Mouse (Mus musculus) B cell, adult 2 months (primary cell): ENCODE results near the gene Prnp.
A peak's percentile ranks its signal among the peaks of the same experiment; 100 is the strongest.

Experiments used
- DNase-seq, 2 experiments: peaks; one replicate each; pipeline ENCODE4 v3.0.0; 2022

Gene Prnp

DNA sequence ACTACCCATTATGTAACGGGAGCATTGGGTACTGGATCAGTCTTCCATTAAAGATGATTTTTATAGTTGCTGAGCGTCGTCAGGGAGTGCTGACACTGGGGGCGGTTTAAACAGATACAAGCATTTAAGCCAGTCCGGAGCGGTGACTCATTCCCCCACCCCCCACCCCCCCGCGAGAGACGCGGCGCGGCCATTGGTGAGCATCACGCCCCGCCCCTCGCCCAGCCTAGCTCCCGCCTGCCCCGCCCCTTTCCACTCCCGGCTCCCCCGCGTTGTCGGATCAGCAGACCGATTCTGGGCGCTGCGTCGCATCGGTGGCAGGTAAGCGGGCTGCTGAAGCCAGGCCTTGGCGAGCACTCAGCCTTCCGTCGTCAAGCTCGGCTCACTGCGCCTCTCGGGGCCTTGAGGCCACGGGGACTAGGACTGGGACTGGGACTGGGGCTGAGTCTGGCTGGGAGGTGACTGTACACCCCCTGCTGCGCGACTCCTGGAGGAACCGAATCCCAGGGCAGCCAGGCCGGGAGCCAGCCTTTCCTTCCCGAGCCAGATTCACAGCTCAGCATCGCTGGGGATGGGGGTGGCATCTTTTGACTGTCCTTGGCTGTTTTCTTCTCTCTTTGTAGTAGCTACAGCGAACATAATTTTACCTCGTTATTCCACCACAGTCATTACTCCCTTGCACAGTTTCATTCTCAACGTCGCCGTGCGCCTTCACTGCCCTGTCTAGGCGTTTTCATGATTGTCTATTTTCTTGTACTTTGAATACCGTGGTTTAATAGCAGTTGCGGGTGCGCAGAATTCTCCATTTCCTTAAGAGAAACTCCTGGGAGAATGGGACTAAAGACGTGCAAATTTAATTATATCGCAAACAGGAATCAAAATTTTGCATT, at the start of gene Prnp, which contains the start of gene Prn:
TSS of gene Prnp (plus strand) at position 246 of the 890 bp plus-strand sequence.
TSS of gene Prn (plus strand) at position 275 of the 890 bp plus-strand sequence.
- DNase-seq = peak; percentile 86 to 87

DNA sequence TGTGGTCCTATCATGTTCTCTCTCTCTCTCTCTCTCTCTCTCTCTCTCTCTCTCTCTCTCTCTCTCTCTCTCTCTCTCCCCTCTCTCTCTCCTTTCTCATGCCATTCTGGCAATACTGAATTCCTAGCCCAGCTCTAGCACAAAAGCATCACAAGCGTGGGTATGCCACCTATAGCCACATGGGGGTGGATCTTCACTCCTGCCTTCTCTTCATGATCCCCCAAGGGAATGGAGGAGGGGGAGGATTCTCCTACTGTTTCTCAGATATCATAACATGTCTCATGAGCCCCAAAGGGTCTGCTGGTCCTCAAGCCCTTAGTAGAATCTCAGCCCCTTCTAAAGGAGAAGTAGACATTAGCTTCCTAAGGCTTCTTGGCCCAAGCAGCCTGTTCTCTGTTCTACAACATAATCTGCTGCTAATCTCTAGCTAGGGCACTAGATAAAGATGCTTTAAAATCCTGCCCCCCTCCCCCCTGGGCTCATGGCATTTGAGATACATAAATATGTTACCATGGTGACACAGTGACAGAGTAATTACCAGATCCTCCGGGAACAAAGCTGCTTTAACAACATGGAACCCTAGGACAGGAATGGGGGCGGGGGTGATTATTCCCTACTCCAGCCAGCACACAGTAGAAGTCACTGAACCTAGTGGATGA, 47.0 kb upstream of the Prnp start:
- no peak for DNase-seq

DNA sequence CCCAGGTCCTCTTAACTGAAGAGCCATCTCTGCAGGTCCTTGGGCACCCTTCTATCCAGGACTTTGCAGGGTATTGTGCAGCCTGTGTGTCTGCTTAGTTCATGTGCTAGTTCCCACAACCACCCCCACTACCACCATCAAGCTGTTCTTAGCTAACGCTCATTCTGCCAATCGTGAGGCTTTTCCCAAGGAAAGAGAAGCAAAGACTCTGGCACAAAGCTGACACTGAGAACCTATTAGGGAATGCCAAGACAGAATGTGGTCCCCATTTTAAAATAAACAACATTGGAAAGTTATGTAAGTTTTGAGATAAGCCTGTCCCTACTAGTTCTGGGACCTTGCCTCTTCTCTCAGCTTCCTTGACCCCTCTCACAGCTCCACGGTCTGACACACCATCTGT, 46.3 kb upstream of the Prnp start:
- no peak for DNase-seq

DNA sequence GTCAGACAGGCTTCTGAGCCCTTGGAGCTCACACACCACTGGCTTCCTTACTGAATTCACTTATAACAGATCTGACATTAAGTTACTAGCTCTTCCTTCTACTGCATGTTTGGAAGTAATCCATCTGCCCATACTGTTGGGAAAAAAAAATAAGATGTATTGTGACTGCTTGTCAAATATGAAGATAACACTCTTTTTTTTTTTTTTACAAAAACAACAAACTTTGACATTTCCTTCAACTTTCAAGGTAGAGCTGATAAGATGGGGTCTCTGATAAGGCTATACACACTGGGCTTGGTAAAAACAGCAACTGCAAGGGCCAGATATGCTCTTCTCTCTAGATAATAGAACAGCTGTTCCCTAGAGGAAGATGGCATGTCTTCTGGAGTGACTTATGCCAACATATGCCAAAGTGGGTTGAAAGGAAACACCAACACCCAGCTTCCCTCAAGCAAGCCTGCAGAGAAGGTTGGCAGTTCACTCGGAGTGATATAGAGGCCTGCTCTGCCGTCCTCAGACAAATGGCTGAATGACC, 45.4 kb upstream of the Prnp start:
- DNase-seq = no peak

DNA sequence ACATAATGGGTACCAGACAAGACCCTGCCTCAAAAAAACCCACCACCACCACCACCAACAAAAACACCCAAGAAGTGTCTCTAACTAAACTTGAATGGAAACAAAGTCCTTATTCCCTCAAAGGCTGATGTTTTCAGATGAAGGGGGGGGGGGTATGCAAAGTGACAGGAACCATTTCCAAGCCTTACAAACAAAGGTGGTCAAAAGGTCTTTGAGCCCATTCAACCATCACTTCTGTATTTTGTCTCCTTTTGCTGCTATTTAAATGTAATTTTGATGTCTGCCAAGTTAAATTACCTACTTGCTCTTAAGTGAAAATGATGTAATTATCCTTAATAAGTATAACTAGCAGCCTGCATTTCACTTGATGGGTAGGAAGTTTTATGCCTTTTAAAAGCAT, 43.1 kb upstream of the Prnp start:
- DNase-seq = no peak

DNA sequence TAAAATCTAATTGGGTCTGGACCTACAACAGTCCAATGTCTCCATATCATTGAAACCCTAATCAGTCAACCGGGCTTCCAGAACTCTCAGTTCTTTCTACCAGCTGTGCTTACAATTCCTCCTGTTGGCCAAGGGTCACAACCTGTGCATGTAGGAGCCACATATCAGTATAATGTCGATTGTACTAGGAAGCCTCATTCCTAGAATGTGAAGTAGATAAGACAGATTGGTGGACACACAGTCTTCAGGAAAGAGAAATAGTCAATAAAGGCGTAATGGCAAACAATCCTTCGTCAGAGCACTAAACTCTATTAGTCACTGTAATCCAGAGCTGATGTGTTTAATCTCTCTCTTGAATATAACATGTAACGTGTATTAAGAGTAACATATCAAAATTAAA, 40.7 kb upstream of the Prnp start:
- DNase-seq = no peak

DNA sequence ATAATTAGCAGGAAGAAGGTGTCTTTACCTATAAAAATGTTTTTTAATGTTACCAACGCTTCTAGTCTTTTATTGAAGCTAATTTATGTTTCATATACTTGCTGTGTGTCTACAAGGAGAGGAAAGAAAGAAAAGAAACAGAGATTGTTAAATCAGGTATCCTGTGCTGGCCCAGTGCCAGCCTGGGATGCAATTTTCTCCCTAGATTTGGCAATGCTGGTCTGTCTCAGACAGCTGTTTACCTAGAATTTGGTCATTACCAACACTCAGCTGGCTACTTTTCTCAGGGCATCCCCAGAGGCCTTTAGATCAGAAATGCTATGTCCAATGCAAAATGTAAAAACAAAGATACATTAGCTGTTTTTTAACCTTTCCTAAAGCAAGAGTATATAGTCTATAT, 36.4 kb upstream of the Prnp start:
- no peak for DNase-seq

DNA sequence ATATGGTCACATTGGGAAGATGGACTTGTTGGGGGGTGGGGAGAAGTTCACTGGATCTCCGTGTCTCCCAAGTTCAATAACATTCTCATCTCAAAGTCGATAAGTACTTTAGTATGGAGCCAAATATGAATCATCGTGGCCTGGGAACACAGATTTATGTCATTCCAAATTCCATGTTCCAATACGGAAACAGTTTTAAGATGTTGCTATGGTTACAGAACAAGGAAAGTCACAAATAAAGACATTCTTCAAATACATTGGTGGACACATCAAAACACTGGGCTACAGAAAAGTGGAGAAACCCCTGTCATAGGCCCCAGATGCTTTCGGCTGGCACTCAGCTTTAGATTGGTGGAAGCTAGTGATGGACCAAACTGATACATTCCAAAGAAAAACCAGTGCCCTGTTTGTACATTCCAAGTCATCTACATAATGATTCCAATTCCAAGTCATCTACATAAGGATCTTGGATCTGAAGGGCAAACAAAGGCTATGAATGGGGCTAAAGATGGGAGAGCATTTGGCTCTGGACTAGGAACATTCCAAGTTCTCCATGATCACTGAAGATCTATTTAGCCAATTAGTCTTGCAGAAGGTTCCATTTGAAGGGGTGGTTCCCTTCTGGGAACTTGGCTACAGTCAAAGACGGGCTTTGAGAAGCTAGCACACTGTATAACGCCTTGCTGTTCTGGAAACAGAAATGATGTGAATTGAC, 33.0 kb upstream of the Prnp start:
- no peak for DNase-seq

DNA sequence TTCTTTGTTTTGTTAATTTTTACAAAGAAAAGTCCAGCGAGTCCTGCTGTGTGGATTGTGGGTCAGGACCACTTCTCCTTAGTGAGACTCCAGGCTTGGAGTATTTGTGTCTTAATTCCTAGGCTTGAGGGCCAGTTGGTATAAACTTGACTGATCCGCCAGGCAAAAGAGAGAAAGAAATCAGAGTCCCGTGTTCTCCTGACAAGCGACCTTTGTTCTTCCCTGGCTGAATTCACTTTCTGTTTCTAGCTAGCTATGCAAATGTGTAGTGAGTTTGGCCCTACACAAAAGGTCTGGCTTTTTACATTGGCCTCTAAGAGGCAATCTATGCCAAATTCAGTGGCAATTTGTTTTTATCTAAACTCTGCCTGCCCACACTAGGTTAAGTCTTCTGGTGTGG, 28.0 kb upstream of the Prnp start:
- no peak for DNase-seq

DNA sequence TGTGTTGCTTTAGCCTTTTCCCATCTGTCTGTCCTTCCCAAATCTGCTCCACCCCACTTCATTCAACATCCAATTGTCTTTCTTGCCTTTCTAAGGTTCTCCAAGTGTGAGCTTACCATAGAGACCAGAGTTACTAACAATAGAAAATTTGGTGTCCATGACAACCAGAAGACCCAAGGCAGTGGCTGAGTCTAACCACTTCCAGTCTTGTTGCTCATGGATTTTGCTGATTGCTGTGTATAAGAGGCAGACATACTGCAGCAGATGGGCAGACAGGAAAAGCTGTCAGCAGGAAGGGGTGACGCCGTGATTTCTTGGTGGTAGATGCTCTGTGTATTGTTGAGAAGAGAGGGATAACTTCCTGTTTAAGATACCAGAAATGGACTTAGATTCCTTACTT, 26.6 kb upstream of the Prnp start:
- DNase-seq = no peak

DNA sequence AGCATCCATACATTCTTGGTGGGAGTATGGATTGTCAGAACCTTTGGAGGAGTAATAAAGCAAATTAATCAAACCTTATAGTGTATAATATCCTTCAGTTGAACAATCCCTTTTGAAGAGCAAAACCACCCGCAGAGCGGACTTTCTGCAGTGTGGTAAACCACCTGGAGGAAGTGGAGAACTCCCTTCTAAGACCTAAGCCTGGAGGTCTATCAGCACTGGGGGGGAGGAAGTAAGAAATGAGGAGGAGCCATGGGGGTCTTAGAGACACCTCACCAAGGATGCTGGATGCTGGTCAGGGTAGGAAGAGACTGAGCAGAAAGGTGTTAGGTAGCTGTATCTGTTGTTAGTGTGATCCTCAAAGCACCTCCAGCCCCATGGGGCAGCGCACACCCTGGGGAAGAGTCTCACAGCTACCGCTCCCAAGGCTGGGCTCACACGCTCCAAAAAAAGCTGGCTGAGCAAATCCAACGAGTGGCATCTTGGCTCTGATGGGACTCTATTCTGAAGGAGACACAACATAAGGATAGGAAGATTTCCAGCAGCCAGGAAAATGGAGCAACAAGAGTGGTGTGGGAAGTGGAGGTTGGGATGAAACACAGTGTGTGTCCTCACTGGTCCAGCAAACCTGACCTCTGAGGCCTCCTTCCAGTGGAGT, 23.1 kb upstream of the Prnp start:
- DNase-seq = no peak

DNA sequence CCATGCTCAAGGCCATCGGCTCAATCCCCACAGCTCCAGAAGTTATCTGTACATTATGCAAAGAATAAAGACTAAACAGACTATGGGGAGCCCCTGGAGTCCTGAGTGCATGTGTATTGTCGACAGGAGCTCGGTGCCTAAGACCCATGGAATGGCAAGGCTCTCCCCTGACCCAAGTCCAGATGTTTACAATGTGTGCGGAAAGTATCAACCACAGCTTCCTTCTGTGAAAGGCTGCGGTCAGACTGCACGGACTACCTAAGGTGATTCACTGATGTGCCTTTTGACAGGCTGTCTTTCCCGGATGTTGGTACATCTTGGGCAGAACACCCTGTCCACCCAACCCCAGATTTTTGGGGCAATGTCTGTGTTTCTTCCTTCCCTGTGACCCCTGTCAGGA, 21.5 kb upstream of the Prnp start:
- peak; percentile 12 to 15 for DNase-seq

DNA sequence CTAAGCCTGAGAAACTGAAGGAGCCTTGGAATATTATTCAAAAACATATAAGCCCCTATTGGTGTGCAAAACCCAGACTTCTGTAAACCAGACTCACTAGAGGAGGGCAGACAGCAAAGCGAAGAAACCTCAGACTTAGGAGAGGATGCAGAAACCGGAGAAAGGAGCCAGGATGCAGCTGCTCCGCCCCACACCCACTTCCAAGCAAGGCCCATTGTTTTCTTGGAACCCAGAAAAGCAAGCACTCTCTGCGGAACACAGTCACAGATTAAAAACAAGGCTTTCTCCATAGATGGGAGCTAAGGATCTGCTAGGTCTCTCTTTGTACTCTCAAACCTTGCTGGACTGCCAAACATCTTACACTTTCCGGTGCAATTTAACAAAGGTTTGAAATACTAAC, 17.2 kb upstream of the Prnp start:
- no peak for DNase-seq

DNA sequence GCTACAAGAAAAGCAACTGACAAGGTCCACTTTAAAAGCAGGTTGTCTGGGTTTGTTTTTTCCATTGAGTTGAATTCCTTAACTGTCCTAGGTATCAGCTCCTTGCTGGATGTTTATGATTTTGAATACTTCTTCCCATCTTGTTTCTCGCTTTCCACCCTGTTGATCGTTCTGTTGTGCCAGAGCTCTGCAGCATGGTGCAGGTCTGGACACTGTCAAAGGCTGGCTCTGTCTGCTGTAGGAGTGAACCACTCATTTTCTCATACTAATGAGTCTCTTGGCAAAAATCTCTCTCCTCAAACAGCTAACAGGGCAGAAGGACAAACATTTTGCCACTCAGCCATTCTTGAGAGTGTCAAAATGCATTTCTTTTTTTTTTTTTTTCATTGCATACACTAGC, 14.6 kb upstream of the Prnp start:
- no peak for DNase-seq

DNA sequence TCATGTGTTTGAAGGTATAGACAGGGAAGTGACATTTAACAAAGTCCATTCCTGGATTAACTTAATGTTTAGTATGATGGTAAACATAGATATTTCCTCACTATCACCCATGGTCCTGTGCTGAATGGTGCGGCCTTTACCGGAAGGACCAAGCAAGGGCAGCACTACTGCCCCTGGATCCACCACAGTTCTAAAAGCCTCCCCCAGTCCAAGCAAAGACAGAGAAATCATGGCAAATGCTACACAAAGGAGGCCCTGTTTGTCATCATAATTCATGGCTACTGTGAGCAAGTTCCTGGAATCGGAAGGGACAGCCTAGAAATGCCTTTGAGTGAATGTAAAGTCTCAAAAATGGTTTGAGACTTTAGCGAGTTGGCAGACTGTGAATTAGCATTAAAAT, 13.7 kb upstream of the Prnp start:
- no peak for DNase-seq

DNA sequence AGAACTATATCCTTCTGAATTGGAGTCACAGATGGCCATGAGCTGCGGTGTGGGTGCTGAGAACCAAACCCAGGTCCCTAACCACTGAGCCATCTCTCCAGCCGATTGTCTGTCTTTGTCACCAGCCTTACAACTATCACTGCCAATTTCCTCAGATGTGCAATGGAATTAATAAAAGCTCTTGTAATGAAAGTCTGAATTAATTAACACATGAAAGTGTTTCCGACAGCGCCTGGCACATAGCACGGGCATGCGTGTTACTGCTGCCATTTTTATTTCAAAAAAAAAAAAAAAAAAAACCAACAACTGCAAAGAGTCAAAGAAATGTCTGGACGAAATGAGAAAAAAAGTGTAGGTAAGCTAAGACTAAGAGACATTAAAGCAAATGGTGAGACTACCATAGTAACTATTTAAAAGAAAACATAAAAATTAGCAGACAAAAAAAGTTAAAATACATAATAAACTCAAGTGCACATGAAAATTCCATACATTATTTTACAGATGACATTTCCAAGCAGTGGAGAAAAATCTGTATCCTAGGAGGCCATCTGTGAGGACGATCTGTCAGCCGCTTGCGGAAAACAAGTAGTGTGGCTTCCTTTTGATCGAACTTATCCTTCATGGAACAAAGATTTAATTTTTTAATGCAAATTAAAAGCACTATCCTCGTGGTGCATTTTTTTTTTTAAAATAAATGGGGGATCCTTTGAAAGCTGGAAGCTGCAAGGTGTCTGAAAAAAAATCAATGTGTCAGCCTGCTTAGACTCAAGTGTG, 12.2 kb upstream of the Prnp start:
- DNase-seq = no peak

DNA sequence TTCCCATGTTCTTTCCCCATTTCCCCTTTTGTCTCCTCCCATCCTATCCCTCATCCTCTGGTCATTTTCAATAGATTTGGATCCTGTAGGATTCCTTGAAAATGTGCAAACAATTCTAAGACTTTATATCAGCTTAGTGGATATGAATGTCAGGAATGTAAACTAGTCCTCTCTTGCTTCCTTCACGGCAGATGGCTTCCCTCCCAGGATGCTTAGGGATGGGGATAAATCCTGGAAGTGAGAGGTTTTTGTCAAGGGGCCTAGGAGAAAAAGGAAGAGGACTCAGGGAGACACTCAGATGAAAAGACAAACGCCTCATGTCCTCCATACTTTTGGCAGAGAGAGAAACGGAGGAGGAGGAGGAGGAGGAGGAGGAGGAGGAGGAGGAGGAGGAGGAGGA, 7.3 kb upstream of the Prnp start:
- DNase-seq = no peak

DNA sequence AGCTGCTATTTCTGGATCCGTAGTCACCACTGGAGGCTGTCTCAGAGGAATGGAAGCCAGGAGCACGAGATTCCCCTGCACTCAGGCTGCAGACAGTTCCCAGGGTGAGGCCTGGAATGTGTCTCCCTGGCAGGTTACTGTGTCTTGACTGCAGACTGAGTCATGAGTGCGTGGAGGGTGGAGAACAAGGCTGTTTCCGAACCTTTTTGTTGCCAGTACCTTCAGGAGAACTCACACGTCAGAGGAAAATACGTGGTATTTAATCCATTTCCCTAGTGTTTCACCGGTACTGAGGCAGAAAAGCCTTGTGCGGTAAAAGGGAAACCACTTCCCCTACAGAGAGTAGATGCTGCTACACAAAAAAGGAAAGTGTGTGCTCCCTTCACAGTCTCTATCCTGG, 6.9 kb upstream of the Prnp start:
- no peak for DNase-seq

DNA sequence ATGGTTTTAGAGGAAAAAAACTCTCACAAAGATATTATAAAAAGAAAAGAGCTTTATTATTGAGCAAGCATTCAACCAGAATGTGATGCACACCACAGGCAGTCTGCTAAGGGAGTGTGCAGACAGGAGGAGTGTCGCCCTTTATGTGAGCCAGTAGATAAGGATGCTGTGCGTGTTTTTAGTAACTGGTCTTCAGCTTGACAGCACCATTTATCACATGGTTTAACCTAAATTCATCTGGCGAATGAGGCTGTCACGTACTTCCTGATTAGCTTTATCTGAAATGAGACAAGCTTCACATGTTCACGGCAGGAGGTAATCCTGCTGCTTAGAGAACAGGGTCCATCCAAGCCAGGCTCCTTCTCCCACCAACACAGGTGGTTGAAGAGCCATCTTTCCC, 4.7 kb upstream of the Prnp start:
- DNase-seq = no peak

DNA sequence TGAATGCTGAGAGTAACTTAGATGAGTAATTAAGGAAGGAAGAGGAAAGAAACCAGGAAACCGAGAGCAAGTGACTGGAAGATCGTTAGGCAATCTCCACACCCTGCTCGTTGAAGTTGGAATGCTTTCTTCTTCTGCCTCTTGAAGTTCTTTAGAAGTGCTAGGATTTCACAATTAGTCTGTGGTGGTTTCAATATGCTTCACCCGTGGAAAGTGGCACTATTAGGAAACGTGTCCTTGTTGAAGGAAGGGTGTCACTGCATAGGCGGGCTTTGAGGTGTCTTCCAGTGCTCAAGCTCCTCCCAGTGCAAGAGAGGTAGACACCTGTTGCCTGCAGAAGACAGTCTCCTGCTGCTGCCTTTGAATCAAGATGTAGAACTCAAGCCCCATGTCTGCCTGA, 4.0 kb upstream of the Prnp start:
- no peak for DNase-seq

DNA sequence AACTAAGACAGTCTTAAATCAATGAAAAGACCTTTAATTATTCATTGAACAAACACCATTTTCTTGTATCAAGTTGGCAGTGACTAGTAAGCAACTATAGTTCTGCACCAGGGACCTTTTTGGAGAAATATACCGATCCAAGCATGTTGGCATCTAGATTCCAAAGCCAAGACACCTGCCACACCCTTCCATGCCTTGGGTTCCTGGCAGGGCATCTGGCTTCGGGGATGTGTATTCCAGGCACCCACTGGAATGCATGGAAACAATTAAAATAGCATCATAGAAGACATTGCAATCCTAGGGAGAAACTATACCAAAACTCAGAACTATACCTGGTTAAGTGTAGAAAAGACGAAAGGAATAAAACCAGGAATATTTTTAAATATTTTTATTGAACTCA, 3.5 kb upstream of the Prnp start:
- no peak for DNase-seq

DNA sequence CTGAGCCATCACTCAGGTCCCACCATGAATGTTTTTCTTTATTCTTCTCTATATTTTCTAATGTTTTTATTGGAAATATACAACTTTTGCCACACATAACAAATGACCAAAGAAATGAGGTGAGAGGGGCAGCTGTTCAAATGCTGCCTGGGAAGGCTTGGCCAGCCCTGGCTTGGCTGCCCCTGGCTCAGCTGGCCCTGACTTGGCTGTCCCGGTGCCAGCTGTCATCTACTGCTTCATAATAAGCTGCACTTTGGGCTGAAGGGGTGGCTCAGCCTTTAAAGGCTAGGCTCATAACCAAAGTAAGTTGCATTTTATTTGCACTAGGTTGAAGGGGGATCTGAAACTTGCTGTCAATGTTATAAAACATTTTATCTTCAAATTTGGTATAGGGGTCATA, 2.9 kb upstream of the Prnp start:
- DNase-seq = no peak
